Mouse (Mus musculus): ENCODE data around the gene Meaf6.

Gene Meaf6

GRCm38 (mm10) chr4:125145213-125145612 is 60.3 kb downstream of the Meaf6 start:
- peak; percentile 33 for DNase-seq

- DNase-seq = no peak
Observed at GRCm38 (mm10) chr4:125147970-125148369, 63.0 kb downstream of the Meaf6 start.

- DNase-seq = no peak
Observed at GRCm38 (mm10) chr4:125149460-125149859, 64.5 kb downstream of the Meaf6 start.

GRCm38 (mm10) chr4:125152469-125152868 is 67.5 kb downstream of the Meaf6 start:
- DNase-seq = no peak

GRCm38 (mm10) chr4:125153659-125154241 is 68.8 kb downstream of the Meaf6 start:
- DNase-seq = no peak

- no peak for DNase-seq
Observed at GRCm38 (mm10) chr4:125155646-125156045, 70.7 kb downstream of the Meaf6 start.

- DNase-seq = no peak
Observed at GRCm38 (mm10) chr4:125157322-125157721, 72.4 kb downstream of the Meaf6 start.

- no peak for DNase-seq
Observed at GRCm38 (mm10) chr4:125158081-125158480, 73.1 kb downstream of the Meaf6 start.

- no peak for DNase-seq
Observed at GRCm38 (mm10) chr4:125158581-125159317, 73.8 kb downstream of the Meaf6 start.

GRCm38 (mm10) chr4:125160320-125160950 is 75.5 kb downstream of the Meaf6 start:
- peak; percentile 88 for DNase-seq

- DNase-seq = no peak
Observed at GRCm38 (mm10) chr4:125160951-125161331, 76.0 kb downstream of the Meaf6 start.

GRCm38 (mm10) chr4:125161392-125161791 is 76.5 kb downstream of the Meaf6 start:
- DNase-seq = no peak

- DNase-seq = no peak
Observed at GRCm38 (mm10) chr4:125162701-125163100, 77.8 kb downstream of the Meaf6 start.

Measured in lung, postnatal 14 days (tissue).